16 mouse cellular contexts compared by ENCODE assay signal in genomic region chr3:153616849-153617248, GRCm38 (mm10).
DNase-seq lines count a peak whose midpoint lies in the region; ATAC-seq and TF ChIP-seq lines count a peak whose summit lies in the region.
"Had no signal": no experiment of that assay in that cellular context is flagged by ENCODE, and none has a peak within 500 bp of the region (broad histone marks: within the 10 kb centered on the region; RNA-seq: fewer than 3 reads in every experiment).

No protein-coding gene starts in this region.

- no peak for TF ChIP-seq CTCF in hindbrain, postnatal 0 days (IDR thresholded peaks at IDR 0.05; ENCODE audit: low read depth)
- TF ChIP-seq CTCF in thymus, adult 2 months (IDR thresholded peaks at IDR 0.05; ENCODE audit: borderline replicate concordance, control insufficient read depth, extremely low read depth, insufficient read depth, low read length, poor library complexity): no peak

- WGBS in hindbrain, embryonic 16.5 days: 39% methylated on average over 8 of the region's 8 CpGs
- WGBS in hindbrain, postnatal 0 days: 29% methylated on average over 8 of the region's 8 CpGs
- WGBS in thymus, adult 2 months: 16% methylated on average over 8 of the region's 8 CpGs

- no peak for TF ChIP-seq POLR2A in thymus, adult 2 months (IDR thresholded peaks at IDR 0.05; ENCODE audit: control insufficient read depth, extremely low read depth, insufficient read depth, low read length, poor library complexity)

- H3K27ac ChIP-seq in hindbrain, embryonic 16.5 days (ENCODE audit: low read depth, low read length): no peak overlapping the region
- H3K27ac ChIP-seq in hindbrain, postnatal 0 days: no peak overlapping the region
- H3K27ac ChIP-seq in thymus, adult 2 months (ENCODE audit: control insufficient read depth, insufficient read depth, low read length): peak overlapping the region; percentile 14; the same call in 1 of the 2 replicates
- H3K27ac ChIP-seq: intestine, embryonic 15.5 days; midbrain, embryonic 13.5 days had no signal

- H3K9me3 ChIP-seq in hindbrain, embryonic 16.5 days (ENCODE audit: control insufficient read depth, low read length): no peaks in the 10 kb centered on the region
- no peaks in the 10 kb centered on the region for H3K9me3 ChIP-seq in hindbrain, postnatal 0 days (ENCODE audit: low read length)
- H3K9me3 ChIP-seq: intestine, embryonic 15.5 days; midbrain, embryonic 13.5 days had no signal

- H3K36me3 ChIP-seq in hindbrain, embryonic 16.5 days (ENCODE audit: control insufficient read depth, insufficient read depth, low read length): no peaks in the 10 kb centered on the region
- no peaks in the 10 kb centered on the region for H3K36me3 ChIP-seq in hindbrain, postnatal 0 days (ENCODE audit: insufficient read depth, low read length)
- H3K36me3 ChIP-seq in thymus, adult 2 months (ENCODE audit: control insufficient read depth, insufficient read depth, low read length): no peaks in the 10 kb centered on the region

- no peak overlapping the region for H3K4me2 ChIP-seq in hindbrain, embryonic 16.5 days (ENCODE audit: low read length)
- H3K4me2 ChIP-seq in hindbrain, postnatal 0 days (ENCODE audit: low read depth, low read length): no peak overlapping the region; the same call in 1 of the 2 replicates
- H3K4me2 ChIP-seq: intestine, embryonic 15.5 days; midbrain, embryonic 13.5 days had no signal

- no peaks in the 10 kb centered on the region for H3K27me3 ChIP-seq in hindbrain, embryonic 16.5 days (replicated peaks; ENCODE audit: control insufficient read depth, insufficient read depth, low read length)
- no peaks in the 10 kb centered on the region for H3K27me3 ChIP-seq in hindbrain, postnatal 0 days (ENCODE audit: insufficient read depth, low read length)
- no peaks in the 10 kb centered on the region for H3K27me3 ChIP-seq in thymus, adult 2 months (ENCODE audit: control insufficient read depth, insufficient read depth, low read length)
- H3K27me3 ChIP-seq: intestine, embryonic 15.5 days; midbrain, embryonic 13.5 days had no signal

- H3K9ac ChIP-seq in hindbrain, embryonic 16.5 days (ENCODE audit: low read depth, low read length): 0 out of 2 replicates have a peak overlapping the region, but pooled peaks have one; percentile 14
- no peak overlapping the region for H3K9ac ChIP-seq in hindbrain, postnatal 0 days (replicated peaks; ENCODE audit: low read length)
- H3K9ac ChIP-seq: intestine, embryonic 15.5 days; midbrain, embryonic 13.5 days had no signal

- no peak for DNase-seq in hindbrain, postnatal 0 days (ENCODE audit: low spot score)
- no peak for DNase-seq in thymus, adult 2 months
- no peak for DNase-seq in thymus, postnatal 36 days
- DNase-seq in cerebellum, adult 9-11 months: no peak
- DNase-seq in thymus, postnatal 0 days (ENCODE audit: low spot score): no peak
- DNase-seq: B cell, adult 2 months; gastrocnemius, postnatal 36 days; heart, postnatal 4 days; layer of hippocampus, postnatal 36 days; lung, adult 18-20 months; lung, postnatal 4 days had no signal

- ATAC-seq in hindbrain, embryonic 16.5 days: 0 out of 2 replicates have a peak, but pooled peaks have one; percentile 9
- ATAC-seq in hindbrain, postnatal 0 days: no peak
- ATAC-seq in granulocyte monocyte progenitor cell, adult 5-6 weeks (replicated peaks; ENCODE audit: poor library complexity, severe bottlenecking): peak; percentile 73
- ATAC-seq in inflammation-experienced regulatory T-cells, adult 6 months: no peak
- ATAC-seq: intestine, embryonic 15.5 days; midbrain, embryonic 13.5 days had no signal

- H3K4me1 ChIP-seq in hindbrain, embryonic 16.5 days (ENCODE audit: control insufficient read depth, insufficient read depth, low read depth, low read length): peaks cover 7% of the 10 kb centered on the region; the same call in 1 of the 2 replicates
- H3K4me1 ChIP-seq in hindbrain, postnatal 0 days (ENCODE audit: insufficient read depth, low read length): peaks cover 4% of the 10 kb centered on the region; the same call in 1 of the 2 replicates
- H3K4me1 ChIP-seq in thymus, adult 2 months (replicated peaks; ENCODE audit: control insufficient read depth, insufficient read depth, low read length): 0 out of 2 replicates have a peak, but pooled peaks cover 5% of the 10 kb centered on the region
- H3K4me1 ChIP-seq: intestine, embryonic 15.5 days had no signal

- no peak overlapping the region for H3K4me3 ChIP-seq in hindbrain, embryonic 16.5 days (ENCODE audit: low read length)
- no peak overlapping the region for H3K4me3 ChIP-seq in hindbrain, postnatal 0 days (ENCODE audit: low read length)
- no peak overlapping the region for H3K4me3 ChIP-seq in thymus, adult 2 months (ENCODE audit: control insufficient read depth, insufficient read depth, low read length)
- H3K4me3 ChIP-seq: intestine, embryonic 15.5 days; midbrain, embryonic 13.5 days had no signal

Comparison
In these comparisons a context has a peak if more than half of its experiments do, and no peak if none do; other contexts are left out.
1. ATAC-seq: peak in hindbrain, embryonic 16.5 days (single experiment) and granulocyte monocyte progenitor cell, adult 5-6 weeks (single experiment); none in hindbrain, postnatal 0 days (single experiment) and inflammation-experienced regulatory T-cells, adult 6 months (single experiment).